Mouse (Mus musculus) small intestine, adult 2 months (tissue): ENCODE results near the gene Mbd5. TPM values are rescaled to one million over a fixed set of nuclear protein-coding genes. Genes with fewer than 3 reads are reported as not detected.

Source experiments
- H3K27ac ChIP-seq: fragments of 200-500 bp; 2 replicates; pipeline ENCODE4 v1.5.1; 2012; ENCODE audit warnings: low read depth, low read length, control low read depth, inconsistent platforms; ENCODE audit not compliant: insufficient read depth
- H3K27me3 ChIP-seq: fragments of 200-500 bp; 2 replicates; pipeline ENCODE4 v1.6.1; 2012; ENCODE audit warnings: mild to moderate bottlenecking, moderate library complexity, low read length, inconsistent platforms; ENCODE audit not compliant: control insufficient read depth, insufficient read depth
- H3K36me3 ChIP-seq: fragments of 200-500 bp; 2 replicates; pipeline ENCODE4 v1.6.1; 2012; ENCODE audit warnings: mild to moderate bottlenecking, low read length, control low read depth, inconsistent platforms; ENCODE audit not compliant: control insufficient read depth, insufficient read depth
- H3K4me1 ChIP-seq: fragments of 200-500 bp; 2 replicates; pipeline ENCODE4 v1.6.1; 2012; ENCODE audit warnings: low read length, inconsistent platforms, mixed read lengths; ENCODE audit not compliant: control insufficient read depth, insufficient read depth, insufficient read length
- H3K4me3 ChIP-seq: fragments of 200-500 bp; 2 replicates; pipeline ENCODE4 v1.5.1; 2012; ENCODE audit warnings: low read depth, mild to moderate bottlenecking, control low read depth, inconsistent platforms, low read length, moderate library complexity
- CTCF ChIP-seq: fragments of 200-500 bp; IDR thresholded peaks from 2 replicates; pipeline ENCODE4 v1.5.1; 2012; ENCODE audit warnings: low read depth, mild to moderate bottlenecking, control low read depth, inconsistent platforms, low read length, moderate library complexity, mixed read lengths; ENCODE audit not compliant: insufficient replicate concordance, insufficient read length; ENCODE audit errors: extremely low read depth
- POLR2A ChIP-seq: fragments of 200-500 bp; IDR thresholded peaks from 2 replicates; pipeline ENCODE4 v1.6.1; 2012; ENCODE audit warnings: low read depth, mild to moderate bottlenecking, control low read depth, inconsistent platforms, low read length, moderate library complexity
- WGBS: fragments of 180-500 bp; shearing (Covaris S2); methylation state at CpG from one replicate; pipeline ENCODE4 v1.1.7; 2018; 5-methylcytosine and 5-hydroxymethylcytosine counted together
- polyA plus RNA-seq: library from polyadenylated mRNA; depleted of rRNA; stranded (reverse); fragments of >200 nt; gene quantifications from 2 replicates; pipeline ENCODE4 v1.2.3, GENCODE M21; 2012

The Mbd5 gene
- polyA plus RNA-seq, 1 experiment, result 3.4 TPM

GRCm38 (mm10) chr2:49210408-49210807 lies 261.1 kb downstream of the Mbd5 start:
- no peaks in the 10 kb centered on the region for H3K36me3 ChIP-seq
- no peak overlapping the region for H3K4me3 ChIP-seq
- H3K27me3 ChIP-seq, result no peaks in the 10 kb centered on the region
- no peak overlapping the region for H3K27ac ChIP-seq
- WGBS, result 100% methylated on average over 1 of the region's 1 CpGs
- no peak for TF ChIP-seq CTCF
- no peaks in the 10 kb centered on the region for H3K4me1 ChIP-seq

- H3K36me3 ChIP-seq, result 0 out of 2 replicates have a peak, but pooled peaks cover 1% of the 10 kb centered on the region
- TF ChIP-seq POLR2A (no peak), CTCF (no peak)
- no peak overlapping the region for H3K4me3 ChIP-seq
- H3K27me3 ChIP-seq, result no peaks in the 10 kb centered on the region
- no peak overlapping the region for H3K27ac ChIP-seq
- no peaks in the 10 kb centered on the region for H3K4me1 ChIP-seq
These were observed 280.4 kb downstream of the Mbd5 start for GRCm38 (mm10) chr2:49229725-49230124.

- WGBS, result 75% methylated on average over 2 of the region's 2 CpGs
- Histone ChIP-seq H3K27ac (no peak overlapping the region), H3K36me3 (0 out of 2 replicates have a peak, but pooled peaks cover 1% of the 10 kb centered on the region), H3K4me3 (no peak overlapping the region), H3K27me3 (no peaks in the 10 kb centered on the region), H3K4me1 (no peaks in the 10 kb centered on the region)
- no peak for TF ChIP-seq CTCF
- no peak for TF ChIP-seq POLR2A
These were observed 284.8 kb downstream of the Mbd5 start for GRCm38 (mm10) chr2:49234064-49234463.

- no peak for TF ChIP-seq CTCF
- no peak for TF ChIP-seq POLR2A
- no peak overlapping the region for H3K4me3 ChIP-seq
- H3K4me1 ChIP-seq, result no peaks in the 10 kb centered on the region
- no peaks in the 10 kb centered on the region for H3K27me3 ChIP-seq
- 86% methylated on average over 4 of the region's 4 CpGs for WGBS
- no peak overlapping the region for H3K27ac ChIP-seq
- H3K36me3 ChIP-seq, result no peaks in the 10 kb centered on the region
These were observed 292.4 kb downstream of the Mbd5 start for GRCm38 (mm10) chr2:49241715-49242114.

- no peaks in the 10 kb centered on the region for H3K27me3 ChIP-seq
- H3K36me3 ChIP-seq, result no peaks in the 10 kb centered on the region
- no peak for TF ChIP-seq CTCF
- TF ChIP-seq POLR2A, result no peak
- WGBS, result 79% methylated on average over 2 of the region's 2 CpGs
- no peaks in the 10 kb centered on the region for H3K4me1 ChIP-seq
- H3K27ac ChIP-seq, result no peak overlapping the region
- no peak overlapping the region for H3K4me3 ChIP-seq
These were observed 314.8 kb downstream of the Mbd5 start for GRCm38 (mm10) chr2:49264092-49264491.

GRCm38 (mm10) chr2:49272295-49272967 lies 323.1 kb downstream of the Mbd5 start:
- WGBS, result 60% methylated on average over 11 of the region's 11 CpGs
- no peaks in the 10 kb centered on the region for H3K36me3 ChIP-seq
- TF ChIP-seq CTCF (no peak), POLR2A (no peak)
- no peaks in the 10 kb centered on the region for H3K27me3 ChIP-seq
- H3K4me1 ChIP-seq, result no peaks in the 10 kb centered on the region
- no peak overlapping the region for H3K27ac ChIP-seq
- H3K4me3 ChIP-seq, result no peak overlapping the region

- Histone ChIP-seq H3K36me3 (no peaks in the 10 kb centered on the region), H3K27ac (no peak overlapping the region), H3K27me3 (no peaks in the 10 kb centered on the region), H3K4me1 (no peaks in the 10 kb centered on the region), H3K4me3 (no peak overlapping the region)
- no peak for TF ChIP-seq CTCF
- TF ChIP-seq POLR2A, result no peak
- WGBS, result 89% methylated on average over 4 of the region's 4 CpGs
These were observed 326.9 kb downstream of the Mbd5 start for GRCm38 (mm10) chr2:49276017-49276722.

- Histone ChIP-seq H3K27ac (no peak overlapping the region), H3K4me1 (no peaks in the 10 kb centered on the region), H3K4me3 (no peak overlapping the region), H3K36me3 (no peaks in the 10 kb centered on the region), H3K27me3 (no peaks in the 10 kb centered on the region)
- TF ChIP-seq POLR2A, result no peak
- no peak for TF ChIP-seq CTCF
These were observed 331.2 kb downstream of the Mbd5 start for GRCm38 (mm10) chr2:49280496-49280895.
